ENCODE assay signal across 8 mouse cellular contexts in the genomic region with DNA sequence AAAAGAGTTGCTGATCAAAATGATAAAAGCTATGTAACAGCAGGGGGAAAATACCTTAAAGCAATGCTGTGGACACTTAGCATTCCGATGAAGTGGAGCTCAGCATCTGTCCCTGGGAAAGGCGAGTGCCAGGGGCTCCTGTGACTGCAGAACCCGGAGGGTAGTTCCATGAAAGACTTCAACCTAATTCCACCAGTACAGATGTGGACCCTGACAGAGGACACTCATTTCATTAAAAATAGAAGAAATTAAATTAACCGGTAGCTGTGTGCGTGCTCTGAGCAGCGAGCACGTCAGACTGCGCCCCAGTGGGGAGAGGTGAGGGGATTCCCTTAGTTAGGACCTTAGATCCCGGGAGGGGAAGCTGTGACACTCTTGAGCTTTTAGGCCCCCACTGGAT. TPM values are rescaled to one million over a fixed set of nuclear protein-coding genes. Genes with fewer than 3 reads are reported as not detected.
DNase-seq lines count a peak whose midpoint lies in the region; ATAC-seq and TF ChIP-seq lines count a peak whose summit lies in the region.

No protein-coding gene starts in this region.

- ATAC-seq in frontal cortex, adult (ENCODE audit: low TSS enrichment) = peak; percentile 40
- ATAC-seq in forebrain, embryonic 15.5 days (replicated peaks) = peak; percentile 73; the same call in 1 of the 2 replicates

- H3K9me3 ChIP-seq in E14TG2a.4 (ENCODE audit: low read length) = no peaks in the 10 kb centered on the region
- no peaks in the 10 kb centered on the region for H3K9me3 ChIP-seq in forebrain, embryonic 15.5 days

- H3K4me2 ChIP-seq in forebrain, embryonic 15.5 days (replicated peaks) = peak overlapping the region; percentile 98

- peak overlapping the region; percentile 76 for H3K4me3 ChIP-seq in E14TG2a.4 (replicated peaks; ENCODE audit: low read length)
- H3K4me3 ChIP-seq in forebrain, embryonic 15.5 days = peak overlapping the region; percentile 46
- peak overlapping the region; percentile 19; the same call in 1 of the 2 replicates for H3K4me3 ChIP-seq in macrophage (ENCODE audit: inconsistent target)

- H3K27ac ChIP-seq in forebrain, embryonic 15.5 days (replicated peaks) = no peak overlapping the region
- no peak overlapping the region for H3K27ac ChIP-seq in macrophage

- DNase-seq in frontal cortex, postnatal 36 days (ENCODE audit: low spot score in 2 of 2) = no peak
- DNase-seq in right cerebral cortex, adult 2 months (ENCODE audit: low spot score in 2 of 2) = no peak
- no peak for DNase-seq in left cerebral cortex, adult 9 months (ENCODE audit: low spot score in 2 of 2)
- no peak for DNase-seq in thymus, postnatal 36 days

- H3K9ac ChIP-seq in forebrain, embryonic 15.5 days (replicated peaks) = peak overlapping the region; percentile 46

- TF ChIP-seq CTCF in E14TG2a.4 (conservative IDR thresholded peaks at IDR 0.05; ENCODE audit: low read length) = no peak

- H3K79me2 ChIP-seq in macrophage (ENCODE audit: inconsistent target) = no peaks in the 10 kb centered on the region

- H3K36me3 ChIP-seq in E14TG2a.4 (ENCODE audit: insufficient read depth, low read length) (no peaks in the 10 kb centered on the region), macrophage (ENCODE audit: inconsistent target) (no peaks in the 10 kb centered on the region)
- no peaks in the 10 kb centered on the region for H3K36me3 ChIP-seq in forebrain, embryonic 15.5 days

- WGBS in forebrain, embryonic 15.5 days = 1% methylated on average over 9 of the region's 9 CpGs
- 18% methylated on average over 9 of the region's 9 CpGs for WGBS in macrophage (ENCODE audit: missing documents)

- H3K4me1 ChIP-seq in E14TG2a.4 (replicated peaks; ENCODE audit: low read depth, low read length) = peaks cover 9% of the 10 kb centered on the region
- H3K4me1 ChIP-seq in forebrain, embryonic 15.5 days = peaks cover 9% of the 10 kb centered on the region

- peaks cover 11% of the 10 kb centered on the region for H3K27me3 ChIP-seq in E14TG2a.4 (ENCODE audit: insufficient read depth, low read length)
- H3K27me3 ChIP-seq in forebrain, embryonic 15.5 days = no peaks in the 10 kb centered on the region

RNA-seq across cellular contexts. Expression of a gene that starts 0.5 kb away (rescaled TPM):
- polyA plus RNA-seq in forebrain, embryonic 15.5 days (2015; fragmentation: Nextera tagmentation; extraction: Ambion mirVana) = 0.04 TPM in 1 of 2 replicates, not detected in the other
- total RNA-seq in macrophage (2018; cell fraction: chromatin; rRNA removed) = 100 to 1,000 TPM in 5 of 26 experiments, 10 to 100 TPM in 16, 1 to 10 TPM in 4, under 1 TPM in 1; 0.54 to 151 (median 54.6) TPM
- total RNA-seq in macrophage (2018; cell fraction: cytosol; rRNA removed) = 100 to 1,000 TPM in 9 of 26 experiments, 10 to 100 TPM in 11, 1 to 10 TPM in 5, under 1 TPM in 1; 0.58 to 294 (median 60.7) TPM
- 100 to 1,000 TPM in 15 of 26 experiments, 10 to 100 TPM in 9, 1 to 10 TPM in 2; 1.5 to 279 (median 121) TPM for total RNA-seq in macrophage (2018; cell fraction: nucleus; rRNA removed)
- polyA plus RNA-seq in macrophage (2018) = 0.57 to 1.3 TPM (median 0.70 TPM) in 3 replicates

Comparison
In these comparisons a context has a peak if more than half of its experiments do, and no peak if none do; other contexts are left out.
1. H3K4me3 ChIP-seq: peak in every context shown above with its lines; median percentile 76 in E14TG2a.4; 46 in forebrain, embryonic 15.5 days; 19 in macrophage.